Mouse (Mus musculus) layer of hippocampus, postnatal 14 days (tissue): ENCODE results near the gene Rtn3. TPM values are rescaled to one million over a fixed set of nuclear protein-coding genes. Genes with fewer than 3 reads are reported as not detected.
"Not testable (repeated sequence)": the region's sequence is repeated elsewhere in the genome, so short reads cannot be mapped to it uniquely, and the experiment has no call there.

ENCODE experiments used
- DNase-seq, 2 experiments: peaks; one replicate each; pipeline ENCODE4 v3.0.0; 2021 to 2022; ENCODE audit warnings: low spot score in 2 of 2, mixed read lengths in 1 of 2
- long read RNA-seq, 2 experiments: library from polyadenylated mRNA; stranded (forward); transcript quantifications; one replicate each; pipeline ENCODE4 v2.0.0; 2021
- total RNA-seq, 2 experiments: library from RNA; stranded (reverse); gene quantifications; 2 replicates each; pipeline ENCODE4 v1.2.3; 2021

Gene Rtn3
- total RNA-seq: 100 to 1,000 TPM; 850 to 871 TPM
- long read RNA-seq, experiment 1, full-length matches to known transcripts: 636 of 715 reads
- long read RNA-seq, experiment 1, partial matches to known transcripts: 72 of 715 reads
- long read RNA-seq, experiment 1, other reads (novel, unspliced or antisense): 7 of 715 reads
- long read RNA-seq, experiment 2, full-length matches to known transcripts: 694 of 790 reads
- long read RNA-seq, experiment 2, partial matches to known transcripts: 86 of 790 reads
- long read RNA-seq, experiment 2, other reads (novel, unspliced or antisense): 10 of 790 reads

DNA sequence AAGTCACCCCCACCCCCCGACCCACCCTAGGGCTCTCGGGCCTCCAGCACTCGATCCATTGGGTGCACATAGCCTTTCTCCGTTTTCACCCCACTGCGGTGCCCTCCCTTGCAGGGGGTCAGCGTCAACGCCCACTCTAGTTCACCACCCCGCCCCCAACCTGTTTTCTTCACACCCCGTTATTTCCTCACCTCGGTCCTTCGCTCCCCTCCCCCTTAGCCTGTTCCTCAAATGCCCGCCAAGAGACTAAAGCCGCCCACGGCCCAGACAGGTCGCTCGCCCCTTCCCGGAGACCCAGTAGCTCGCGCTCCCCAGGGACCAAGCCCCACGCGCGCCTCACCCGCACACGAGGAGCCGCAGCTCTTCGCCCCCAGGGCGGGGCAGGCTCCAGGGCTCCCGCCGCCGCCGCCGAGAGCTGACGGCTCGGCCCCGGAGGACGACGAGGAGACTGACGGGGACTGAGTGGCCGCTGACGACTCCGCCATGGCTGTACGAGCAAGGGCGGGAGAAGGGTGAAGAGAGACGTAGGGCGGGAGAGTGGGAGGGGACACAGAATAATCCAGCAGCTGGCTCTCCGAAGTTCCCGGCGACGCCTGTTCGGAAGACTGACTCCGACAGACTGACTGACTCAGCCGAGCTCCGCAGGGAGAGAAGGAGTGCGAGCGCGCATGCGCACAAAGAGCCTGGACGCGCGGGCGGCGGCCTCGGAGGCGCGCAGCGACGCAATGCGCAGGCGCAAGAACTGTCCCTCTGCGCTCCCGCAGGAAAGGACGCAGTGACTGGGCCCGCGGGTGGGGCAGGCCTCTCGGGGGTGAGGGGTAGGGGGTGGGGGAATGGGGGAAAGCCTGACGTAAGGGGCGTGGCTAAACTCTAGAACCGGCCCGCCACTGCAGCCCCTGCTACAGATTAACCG lies at the start of gene Rtn3:
Gene Rtn3, minus strand, starts transcription at position 683 of the 913 bp plus-strand sequence.
- peak; percentile 95 to 97 for DNase-seq

DNA sequence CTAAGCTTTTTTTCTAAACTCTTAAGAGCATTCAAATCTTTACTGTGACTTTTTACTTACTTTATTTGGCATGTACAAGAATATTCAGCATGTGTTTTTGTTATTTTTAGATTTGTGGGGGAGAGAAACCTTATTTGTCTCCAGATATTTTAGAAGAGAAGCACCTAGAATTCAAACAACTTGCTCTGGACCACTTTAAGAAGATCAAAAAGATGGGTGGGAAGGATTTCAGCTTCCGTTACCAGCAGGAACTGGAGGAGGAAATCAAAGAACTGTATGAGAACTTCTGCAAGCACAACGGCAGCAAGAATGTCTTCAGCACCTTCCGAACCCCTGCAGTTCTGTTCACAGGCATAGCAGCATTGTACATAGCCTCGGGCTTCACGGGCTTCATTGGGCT lies 48.8 kb upstream of the Rtn3 start:
- no peak for DNase-seq

DNA sequence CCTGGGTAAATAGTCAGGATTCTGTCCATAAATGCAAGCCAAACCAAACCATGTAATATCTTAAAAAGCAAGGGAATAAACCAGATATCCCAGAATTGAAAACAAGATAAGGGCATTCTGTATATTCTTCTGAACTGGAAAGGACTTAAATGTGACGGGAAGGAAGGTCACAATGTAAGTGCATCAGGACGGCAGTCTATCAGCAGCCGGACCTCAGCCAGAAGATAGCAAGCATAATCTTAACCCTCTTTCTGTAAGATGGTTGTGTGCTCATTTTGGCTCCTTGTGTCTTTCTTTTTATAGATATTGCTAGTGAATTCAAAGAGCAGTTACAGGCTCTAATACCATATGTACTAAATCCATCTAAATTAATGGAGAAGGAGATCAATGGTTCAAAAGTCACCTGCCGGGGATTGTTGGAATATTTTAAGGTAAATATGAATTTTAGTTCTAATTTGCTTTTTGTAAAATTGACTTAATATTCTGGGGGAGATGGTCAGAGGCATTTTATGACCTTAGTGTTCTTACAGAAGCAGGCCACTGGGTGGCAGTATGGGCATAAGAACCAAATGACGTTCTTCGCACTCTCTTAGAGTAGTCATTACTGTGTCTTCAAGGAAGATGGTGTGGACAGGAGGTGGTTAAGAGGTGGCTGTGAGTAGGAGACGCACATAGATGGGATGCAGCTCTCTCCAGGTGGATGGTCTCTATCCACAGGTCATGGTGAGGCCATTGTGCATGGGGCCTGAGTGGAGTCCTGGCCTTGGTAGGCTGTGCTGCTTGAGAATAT lies 45.8 kb upstream of the Rtn3 start:
- peak; percentile 50 to 60 for DNase-seq

DNA sequence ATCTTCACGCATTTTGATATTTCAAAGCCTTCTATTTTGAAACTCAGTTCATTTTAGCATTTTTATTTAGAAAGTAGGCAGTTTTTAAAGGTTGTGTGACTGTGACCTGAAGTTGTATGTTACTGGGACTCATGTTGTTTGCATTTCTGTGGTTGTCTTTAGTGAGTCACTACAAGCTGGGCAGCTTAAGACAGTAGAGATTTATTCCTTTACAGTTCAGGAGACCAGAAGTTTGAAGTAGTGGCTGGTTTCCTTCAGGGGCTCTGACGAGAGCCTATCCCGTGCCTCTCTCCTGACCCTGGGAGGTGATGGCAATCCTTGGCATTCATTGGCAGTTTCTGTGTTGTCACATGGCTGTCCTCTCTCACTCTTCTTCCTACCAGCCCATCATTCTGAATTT lies 41.8 kb upstream of the Rtn3 start:
- no peak for DNase-seq

DNA sequence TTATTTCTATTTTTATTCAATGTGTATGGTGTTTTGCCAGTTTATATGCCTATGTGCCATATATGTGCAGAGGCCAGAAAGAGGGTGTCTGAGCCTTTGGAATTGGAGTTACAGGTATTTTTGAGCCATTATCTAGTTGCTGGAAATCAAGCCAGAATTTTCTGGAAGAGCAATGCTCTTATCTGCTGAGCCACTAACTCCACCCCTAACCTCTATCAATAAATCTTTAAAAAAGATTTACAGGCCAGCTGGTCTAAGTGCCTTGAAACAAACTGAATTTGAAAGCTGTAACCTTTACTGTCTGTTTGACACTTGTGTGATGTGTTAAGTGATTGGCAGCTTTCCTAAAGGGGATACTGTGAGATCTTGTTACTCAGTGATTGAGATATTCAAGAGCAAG lies 40.7 kb upstream of the Rtn3 start:
- DNase-seq: no peak

DNA sequence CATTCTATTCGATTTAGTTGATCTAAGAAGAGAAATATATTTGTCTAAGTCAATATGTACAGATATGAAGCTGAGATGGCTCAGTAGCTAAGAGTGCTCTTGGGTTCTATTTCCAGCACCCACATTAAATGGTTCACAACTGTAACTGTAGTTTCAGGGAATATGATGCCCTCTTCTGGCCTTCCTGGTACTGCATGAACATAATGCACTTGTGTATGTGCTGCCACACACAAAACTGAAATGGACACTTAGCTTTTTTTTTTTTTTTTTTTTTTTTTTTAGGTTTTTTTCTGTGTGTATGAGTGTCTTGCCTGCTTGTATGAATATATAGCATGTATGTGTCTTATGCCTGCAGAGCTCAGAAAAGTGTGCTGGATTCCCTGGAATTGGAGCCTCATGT lies 40.2 kb upstream of the Rtn3 start:
- no peak for DNase-seq

DNA sequence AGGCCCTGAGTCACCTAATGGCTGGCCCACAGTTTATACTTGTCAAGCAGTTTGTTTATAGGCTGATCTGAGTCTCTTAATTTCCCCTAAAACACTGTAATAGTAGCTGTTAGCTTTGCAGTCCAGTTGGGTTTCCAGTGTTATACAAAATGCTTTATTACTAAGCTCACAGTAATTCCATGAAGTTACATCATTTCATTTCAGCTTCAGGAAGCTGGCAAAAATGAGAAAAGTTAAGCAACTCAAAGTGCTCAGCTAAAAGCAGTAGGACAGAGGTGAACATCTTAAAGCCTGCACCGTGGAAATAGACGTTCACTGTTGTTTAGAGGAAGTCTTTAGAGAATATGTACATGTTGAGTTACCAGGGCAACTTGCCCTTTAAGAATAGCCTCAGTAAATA lies 39.8 kb upstream of the Rtn3 start:
- DNase-seq: no peak

DNA sequence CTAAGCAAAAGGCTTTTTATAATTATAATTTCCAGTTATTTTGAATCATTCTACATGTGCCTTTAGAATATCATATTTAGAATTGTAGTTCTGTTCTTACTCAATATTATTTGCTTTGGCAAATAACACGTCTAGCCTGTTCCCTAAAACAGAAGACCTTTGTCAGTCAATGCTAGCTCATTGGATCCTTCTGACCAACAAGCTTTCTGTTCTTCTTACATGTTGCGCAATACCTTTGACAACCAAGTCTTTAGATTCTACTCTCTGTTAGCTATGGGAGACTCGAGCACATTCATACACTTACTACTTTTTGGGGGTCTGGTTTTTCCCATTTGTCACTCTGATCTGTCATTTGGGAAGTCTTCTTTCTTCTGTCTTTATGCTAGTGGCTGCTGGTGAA lies 38.5 kb upstream of the Rtn3 start:
- DNase-seq: no peak

DNA sequence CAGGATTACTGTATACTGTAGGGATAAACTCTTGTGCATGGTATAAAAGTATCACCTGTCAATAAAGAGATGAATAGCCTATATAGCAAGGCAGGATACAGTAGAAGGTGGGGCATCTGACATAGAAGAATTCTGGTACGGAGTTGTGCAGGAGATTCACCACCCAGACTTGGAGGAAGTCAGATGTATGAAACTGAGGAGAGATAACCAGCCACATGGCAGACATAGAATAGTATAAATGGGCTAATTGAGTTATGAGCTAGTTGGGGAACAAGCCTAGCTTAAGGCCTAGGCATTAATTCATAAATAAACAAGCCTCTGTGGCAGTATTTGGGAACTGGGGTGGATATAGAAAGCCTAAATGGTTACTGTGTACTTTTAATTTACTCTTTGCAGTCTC lies 33.4 kb upstream of the Rtn3 start:
- no peak for DNase-seq

DNA sequence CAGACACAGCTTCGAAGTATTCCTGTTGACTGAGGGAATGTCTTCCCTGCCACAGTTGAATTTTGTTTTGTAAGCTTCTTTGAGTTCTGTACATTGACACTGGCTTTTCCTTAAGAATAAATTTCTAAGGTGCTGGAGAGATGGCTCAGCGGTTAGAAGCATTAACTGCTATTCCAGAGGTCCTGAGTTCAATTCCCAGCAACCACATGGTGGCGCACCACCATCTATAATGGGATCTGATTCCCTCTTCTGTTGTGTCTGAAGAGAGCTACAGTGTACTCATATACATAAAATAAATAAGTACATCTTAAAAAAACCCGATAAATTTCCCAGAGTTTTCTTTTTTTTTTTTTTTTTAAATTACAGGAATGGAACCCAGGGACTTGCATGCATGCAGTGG lies 24.9 kb upstream of the Rtn3 start:
- DNase-seq: no peak

DNA sequence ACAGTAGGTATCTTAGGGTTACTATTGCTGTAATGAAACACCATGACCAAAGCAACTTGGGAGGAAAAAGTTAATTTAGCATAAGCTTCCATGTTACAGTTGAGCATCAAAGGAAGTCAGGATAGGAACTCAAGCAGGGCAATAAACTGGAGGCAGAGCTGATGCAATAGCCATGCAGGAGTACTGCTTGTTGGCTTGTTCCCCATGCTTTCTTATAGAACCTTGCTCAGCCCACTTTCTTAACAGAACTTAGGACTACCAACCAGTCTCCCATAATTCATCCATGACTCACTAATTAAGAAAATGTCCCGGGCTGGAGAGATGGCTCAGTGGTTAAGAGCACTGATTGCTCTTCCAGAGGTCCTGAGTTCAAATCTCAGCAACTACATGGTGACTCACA lies 23.2 kb upstream of the Rtn3 start:
- DNase-seq: no peak

DNA sequence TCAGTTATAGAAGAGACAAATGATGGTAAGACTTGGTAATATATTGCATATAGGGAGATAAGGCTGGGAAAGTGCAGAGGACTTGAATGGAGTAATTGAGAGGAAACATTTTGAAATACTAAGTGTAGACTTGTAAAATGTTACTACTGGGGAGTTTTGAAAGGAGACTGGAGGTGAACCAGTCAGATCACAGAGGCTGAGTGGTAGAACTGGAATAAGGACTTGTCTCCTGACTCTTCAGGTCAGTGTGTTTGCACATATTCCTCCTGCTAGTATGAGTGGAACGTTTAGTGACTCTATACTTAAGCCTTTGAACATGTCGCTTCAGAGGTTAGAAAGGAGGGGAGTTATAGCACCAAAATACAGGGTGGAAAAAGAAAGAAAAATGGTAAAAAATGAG lies 19.4 kb upstream of the Rtn3 start:
- no peak for DNase-seq

DNA sequence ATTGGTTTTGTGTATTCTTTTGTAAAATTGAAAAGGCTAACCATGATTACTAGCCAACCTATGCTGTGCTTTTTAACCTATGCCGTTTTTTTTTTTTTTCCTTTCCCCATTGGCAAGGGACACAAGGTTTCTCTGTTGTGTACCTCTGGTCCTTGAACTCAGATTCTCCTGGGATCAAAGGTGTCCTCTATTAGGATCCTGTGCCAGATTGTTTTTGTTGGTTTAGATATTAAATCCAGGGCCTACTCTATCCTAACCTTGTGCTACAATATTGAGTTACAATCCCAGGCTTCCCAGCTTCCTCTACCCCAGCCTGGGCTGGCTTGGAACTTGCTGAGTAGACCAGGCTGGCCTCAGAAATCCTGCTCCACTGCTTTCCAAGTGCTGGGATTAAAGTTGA lies 17.6 kb upstream of the Rtn3 start:
- no peak for DNase-seq

DNA sequence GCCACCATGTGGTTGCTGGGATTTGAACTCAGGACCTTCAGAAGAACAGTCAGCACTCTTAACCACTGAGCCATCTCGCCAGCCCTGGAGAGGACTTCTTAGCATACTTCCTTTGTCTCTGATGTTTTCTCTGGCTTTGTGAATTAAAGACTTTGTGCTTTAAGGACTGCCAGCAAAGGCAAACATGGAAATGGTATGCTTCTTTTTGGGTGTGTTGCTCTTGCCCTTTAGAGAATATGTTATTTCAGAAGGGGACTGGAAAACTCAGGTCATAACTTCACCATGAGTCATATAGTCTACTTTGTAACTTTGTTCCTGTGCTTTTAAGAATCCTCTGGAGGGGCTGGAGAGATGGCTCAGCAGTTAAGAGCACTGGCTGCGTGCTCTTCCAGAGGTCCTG lies 15.7 kb upstream of the Rtn3 start:
- no peak for DNase-seq

DNA sequence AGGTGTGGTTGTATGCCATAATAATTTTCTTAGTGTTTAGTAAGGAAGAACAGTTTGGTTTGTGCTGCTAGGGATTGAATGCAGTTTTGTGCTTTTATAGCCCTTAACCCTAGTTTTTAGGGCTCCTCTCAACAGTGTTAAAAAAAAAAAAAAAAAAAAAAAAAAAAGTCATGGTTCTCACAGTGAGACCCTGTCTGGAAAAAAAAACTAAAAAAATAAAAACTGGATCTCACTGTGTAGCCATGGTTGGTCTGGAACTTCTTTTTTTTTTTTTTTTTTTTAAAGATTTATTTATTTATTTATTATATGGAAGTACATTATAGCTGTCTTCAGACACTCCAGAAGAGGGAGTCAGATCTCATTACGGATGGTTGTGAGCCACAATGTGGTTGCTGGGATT lies 13.0 kb upstream of the Rtn3 start:
- not testable (repeated sequence) for DNase-seq

DNA sequence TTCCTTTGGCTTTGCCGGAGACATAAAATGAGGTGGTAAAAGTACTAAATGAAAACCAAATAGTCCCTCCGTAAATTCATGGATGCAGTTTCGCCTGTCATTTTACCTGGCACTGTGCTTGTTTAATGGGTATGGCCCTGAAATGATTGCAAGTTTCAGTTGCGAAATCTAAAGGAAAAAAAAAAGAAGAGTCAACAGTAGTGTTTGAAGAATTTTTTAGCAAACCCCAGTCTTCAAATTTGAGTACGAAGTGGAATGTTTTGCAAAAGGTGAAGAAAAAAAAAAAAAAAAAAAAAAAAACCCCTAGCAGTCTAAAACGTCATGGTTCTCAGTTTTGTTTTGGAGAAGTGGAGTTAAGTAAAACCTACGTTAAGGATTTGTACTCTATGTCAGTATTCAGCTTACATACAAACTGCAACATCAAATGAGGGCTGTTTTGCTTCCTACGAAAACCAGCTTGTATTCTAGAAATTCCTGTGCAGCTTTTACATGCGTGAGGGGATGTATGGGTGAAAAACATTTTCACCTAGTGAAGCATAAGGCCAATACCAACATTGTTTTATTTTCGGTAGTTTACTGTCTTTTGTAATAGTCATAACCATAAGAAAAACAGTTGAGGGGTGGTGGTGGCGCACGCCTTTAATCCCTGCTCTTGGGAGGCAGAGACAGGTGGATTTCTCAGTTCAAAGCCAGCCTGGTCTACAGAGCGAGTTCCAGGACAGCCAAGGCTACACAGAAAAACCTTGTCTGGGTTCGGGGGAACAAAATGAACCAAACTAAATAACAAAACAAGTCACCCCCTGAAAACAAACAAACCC lies 12.3 kb upstream of the Rtn3 start:
- DNase-seq: no peak

DNA sequence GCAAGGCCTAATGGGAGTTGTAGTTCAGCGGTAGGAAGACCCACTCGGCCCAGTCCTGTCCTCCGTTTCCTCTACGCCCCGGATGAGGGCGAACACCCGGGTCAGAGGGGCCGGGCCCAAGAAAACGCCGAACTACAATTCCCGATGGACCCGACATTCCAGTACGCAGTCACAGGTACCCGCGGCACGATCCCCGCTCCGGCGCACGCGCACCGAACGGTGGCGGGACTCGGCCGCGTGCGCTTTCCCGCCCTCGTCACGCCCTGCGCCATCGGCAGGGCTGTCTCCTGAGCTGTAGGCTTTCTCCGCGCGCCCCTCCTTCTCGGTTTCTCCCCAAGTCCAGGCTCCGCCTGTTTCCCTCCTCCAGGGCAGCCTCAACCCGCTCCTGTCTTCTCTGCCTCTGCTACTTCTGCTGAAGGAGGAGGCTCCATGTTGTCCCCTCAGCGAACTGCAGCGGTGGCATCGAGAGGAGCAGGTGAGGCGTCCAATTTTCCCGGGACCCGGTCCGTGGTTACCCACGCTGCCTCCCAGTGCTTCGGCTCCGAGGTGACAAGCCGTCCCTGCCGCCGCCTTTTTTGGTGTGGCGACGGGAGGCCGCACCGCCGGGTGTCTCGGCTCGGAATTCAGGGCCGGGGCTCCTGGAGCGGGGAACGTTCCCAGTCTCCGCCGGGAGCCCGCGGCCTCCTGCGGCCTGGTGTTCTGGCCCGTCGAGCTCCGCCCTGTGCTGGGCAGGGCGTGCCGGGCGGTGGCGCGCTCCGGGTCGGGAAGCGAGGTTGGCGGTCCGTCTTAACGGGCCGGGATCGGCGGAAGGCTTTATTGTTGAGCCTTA lies 11.3 kb upstream of the Rtn3 start:
- peak; percentile 95 to 98 for DNase-seq

DNA sequence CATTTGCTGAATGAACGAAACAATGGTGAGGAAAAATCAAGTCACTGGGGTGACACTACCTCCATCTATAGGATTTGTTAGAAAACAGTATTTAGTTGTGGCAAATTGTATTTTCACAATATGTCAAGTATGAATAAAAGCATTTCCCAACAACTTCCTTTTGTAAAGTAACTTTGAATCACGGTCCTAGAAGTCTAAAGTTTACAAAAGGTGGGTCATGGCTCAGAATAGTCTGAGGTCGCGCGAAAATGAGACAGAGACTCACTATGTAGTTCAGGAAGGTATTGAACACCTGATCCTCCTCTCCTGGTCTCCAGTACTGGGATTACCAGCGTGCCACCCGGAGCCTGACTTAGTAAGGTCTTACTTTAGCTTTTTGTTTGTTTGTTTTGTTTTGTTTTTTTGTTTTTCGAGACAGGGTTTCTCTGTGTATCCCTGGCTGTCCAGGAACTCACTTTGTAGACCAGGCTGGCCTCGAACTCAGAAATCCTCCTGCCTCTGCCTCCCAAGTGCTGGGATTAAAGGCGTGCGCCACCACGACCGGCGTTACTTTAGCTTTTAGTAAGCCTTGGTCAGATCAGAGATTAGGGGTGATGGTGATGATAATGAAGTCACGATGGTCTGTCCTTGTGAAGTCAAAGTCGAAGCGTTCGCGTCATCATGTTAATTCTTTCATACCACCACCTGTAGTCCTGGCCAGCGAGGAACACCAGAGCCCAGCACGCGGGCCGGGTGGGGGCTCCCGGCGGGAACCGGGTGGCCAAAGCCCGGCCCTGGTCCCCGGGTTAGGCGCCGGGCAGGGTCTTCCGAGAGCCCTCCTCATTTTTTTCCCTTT lies 10.5 kb upstream of the Rtn3 start, which contains the start of gene Atl3:
Gene Atl3, plus strand, starts transcription at position 689 of the 835 bp plus-strand sequence.
- DNase-seq: no peak

DNA sequence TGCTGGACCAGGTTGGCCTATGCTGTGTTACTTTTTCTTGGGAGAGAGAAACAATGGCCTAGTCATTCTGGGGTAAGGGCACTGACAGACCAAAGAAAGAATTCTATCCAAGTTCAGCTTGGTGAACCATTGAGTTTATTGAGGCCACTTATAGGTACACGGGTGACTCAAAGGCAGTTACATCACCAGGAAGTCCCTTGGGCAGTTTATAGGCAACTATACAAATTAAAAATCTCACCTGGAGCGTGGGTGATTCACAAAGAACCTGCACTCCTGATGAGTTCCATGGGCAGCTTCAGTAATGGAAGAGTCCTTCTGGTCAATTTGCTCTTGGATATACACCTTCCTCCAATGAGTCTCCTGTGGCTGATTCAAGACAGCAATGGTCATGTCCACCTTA lies 9.6 kb upstream of the Rtn3 start:
- no peak for DNase-seq
